Comparison of ENCODE assay signal across 7 mouse cellular contexts in genomic region chr6:58770654-58771218, GRCm38 (mm10).
DNase-seq lines count a peak whose midpoint lies in the region; ATAC-seq and TF ChIP-seq lines count a peak whose summit lies in the region.

No protein-coding gene starts in this region.

- no peak overlapping the region for H3K4me3 ChIP-seq in ES-E14 (ENCODE audit: insufficient read depth in 1 of 2, low read depth in 1 of 2, low read length in 2 of 2, poor library complexity in 1 of 2, severe bottlenecking in 1 of 2)
- H3K4me3 ChIP-seq in embryonic facial prominence, embryonic 11.5 days (ENCODE audit: low read depth, low read length) = no peak overlapping the region
- no peak overlapping the region for H3K4me3 ChIP-seq in heart, embryonic 11.5 days (ENCODE audit: low read depth, low read length)

- H3K27ac ChIP-seq in ES-E14 (ENCODE audit: insufficient read depth, low read depth, low read length, poor library complexity, severe bottlenecking) = no peak overlapping the region
- H3K27ac ChIP-seq in embryonic facial prominence, embryonic 11.5 days (replicated peaks; ENCODE audit: low read depth, low read length) = no peak overlapping the region
- no peak overlapping the region for H3K27ac ChIP-seq in heart, embryonic 11.5 days (ENCODE audit: low read depth, low read length)

- ATAC-seq in embryonic facial prominence, embryonic 11.5 days (replicated peaks; ENCODE audit: insufficient number of reproducible peaks, low FRiP score, low TSS enrichment, low read depth) = no peak
- ATAC-seq in heart, embryonic 11.5 days (replicated peaks; ENCODE audit: insufficient number of reproducible peaks, low FRiP score, low TSS enrichment) = no peak

- H3K9ac ChIP-seq in ES-E14 (ENCODE audit: insufficient read depth, low read depth, low read length, poor library complexity, severe bottlenecking) = no peak overlapping the region
- no peak overlapping the region for H3K9ac ChIP-seq in embryonic facial prominence, embryonic 11.5 days (replicated peaks; ENCODE audit: low read length)
- H3K9ac ChIP-seq in heart, embryonic 11.5 days (ENCODE audit: low read depth, low read length) = no peak overlapping the region

- in situ Hi-C loops in ES-E14 (cut with MboI; ENCODE audit: low sequenced_read_pairs in 2 of 2, unreplicated experiment in 2 of 2) = loop anchor here in 1 of 2 experiments (10.0 kb wide), 1 partner anchor 166 kb away; no protein-coding TSS in a partner anchor

- DNase-seq in ES-E14 (ENCODE audit: low read depth, low spot score) = peak; percentile 63
- DNase-seq in adrenal gland, postnatal 25 days = peak; percentile 62
- DNase-seq in embryonic facial prominence, embryonic 11.5 days (ENCODE audit: low spot score) = peak; percentile 87
- DNase-seq in layer of hippocampus, adult 18-20 months (ENCODE audit: low spot score in 2 of 2) = peak; percentile 40 to 76
- DNase-seq in lung, postnatal 14 days = peak; percentile 76
- DNase-seq in right cerebral cortex, adult 18-20 months = peak; percentile 46

- H3K27me3 ChIP-seq in embryonic facial prominence, embryonic 11.5 days (ENCODE audit: control insufficient read depth, insufficient read depth, low read length) = no peaks in the 10 kb centered on the region
- H3K27me3 ChIP-seq in heart, embryonic 11.5 days (ENCODE audit: control insufficient read depth, insufficient read depth, low read length) = no peaks in the 10 kb centered on the region

- no peak overlapping the region for H3K4me2 ChIP-seq in embryonic facial prominence, embryonic 11.5 days (ENCODE audit: low read depth, low read length)
- H3K4me2 ChIP-seq in heart, embryonic 11.5 days = peak overlapping the region; percentile 24; the same call in 1 of the 2 replicates

- no peaks in the 10 kb centered on the region for H3K36me3 ChIP-seq in ES-E14 (ENCODE audit: control insufficient read depth, insufficient read depth, low read length, poor library complexity, severe bottlenecking)
- no peaks in the 10 kb centered on the region for H3K36me3 ChIP-seq in embryonic facial prominence, embryonic 11.5 days (replicated peaks; ENCODE audit: control insufficient read depth, insufficient read depth, low read depth, low read length)
- no peaks in the 10 kb centered on the region for H3K36me3 ChIP-seq in heart, embryonic 11.5 days (ENCODE audit: control insufficient read depth, insufficient read depth, low read length)

- H3K9me3 ChIP-seq in ES-E14 (ENCODE audit: control insufficient read depth, insufficient read depth, low read depth, low read length) = no peaks in the 10 kb centered on the region
- no peaks in the 10 kb centered on the region for H3K9me3 ChIP-seq in embryonic facial prominence, embryonic 11.5 days (replicated peaks; ENCODE audit: control insufficient read depth, low read length)
- no peaks in the 10 kb centered on the region for H3K9me3 ChIP-seq in heart, embryonic 11.5 days (replicated peaks; ENCODE audit: control insufficient read depth, low read length)

- no peaks in the 10 kb centered on the region for H3K4me1 ChIP-seq in ES-E14 (ENCODE audit: control insufficient read depth in 2 of 2, insufficient read depth in 2 of 2, low read length in 2 of 2, poor library complexity in 1 of 2)
- H3K4me1 ChIP-seq in embryonic facial prominence, embryonic 11.5 days (ENCODE audit: control insufficient read depth, insufficient read depth, low read length) = no peaks in the 10 kb centered on the region
- H3K4me1 ChIP-seq in heart, embryonic 11.5 days (ENCODE audit: control insufficient read depth, insufficient read depth, low read length) = no peaks in the 10 kb centered on the region

- 20% methylated on average over 8 of the region's 8 CpGs for WGBS in embryonic facial prominence, embryonic 11.5 days
- 18% methylated on average over 8 of the region's 8 CpGs for WGBS in heart, embryonic 11.5 days (ENCODE audit: insufficient replicate concordance)

TF ChIP-seq in ES-E14, 5 proteins besides CTCF, POLR2A, EP300 and RAD21:
- TF ChIP-seq CHD2 (IDR thresholded peaks at IDR 0.05; ENCODE audit: low read depth, low read length) (no peak), ZC3H11A (IDR thresholded peaks at IDR 0.05; ENCODE audit: borderline replicate concordance, low read depth, low read length) (peak; percentile 94), HCFC1 (IDR thresholded peaks at IDR 0.05; ENCODE audit: borderline replicate concordance, insufficient read depth, low read length) (no peak), ZNF384 (IDR thresholded peaks at IDR 0.05; ENCODE audit: low read depth, low read length) (no peak), MAFK (IDR thresholded peaks at IDR 0.05; ENCODE audit: insufficient read depth, low read depth, low read length) (no peak)
